Mouse (Mus musculus) forebrain, embryonic 13.5 days (tissue): ENCODE data around the gene Gm9639. TPM values are rescaled to one million over a fixed set of nuclear protein-coding genes. Genes with fewer than 3 reads are reported as not detected.
"Not testable (repeated sequence)": the region's sequence is repeated elsewhere in the genome, so short reads cannot be mapped to it uniquely, and the experiment has no call there.

ENCODE experiments used
- ATAC-seq: fragments of 200-750 bp; cut with Nextera tagmentation; 2 replicates; pipeline ENCODE4 v1.8.0; 2017
- H3K27ac ChIP-seq: fragments of 300-500 bp; sonication (generic); 2 replicates; pipeline ENCODE4 v1.5.1; 2015; ENCODE audit warnings: inconsistent platforms, mild to moderate bottlenecking, moderate library complexity
- H3K27me3 ChIP-seq: fragments of 300-500 bp; sonication (generic); 2 replicates; pipeline ENCODE4 v1.6.1; 2015; ENCODE audit warnings: mild to moderate bottlenecking, inconsistent platforms
- H3K36me3 ChIP-seq: fragments of 300-500 bp; sonication (generic); 2 replicates; pipeline ENCODE4 v1.6.1; 2015; ENCODE audit warnings: mild to moderate bottlenecking, inconsistent platforms; ENCODE audit not compliant: poor library complexity, severe bottlenecking
- H3K4me1 ChIP-seq: fragments of 300-500 bp; sonication (generic); 2 replicates; pipeline ENCODE4 v1.6.1; 2015; ENCODE audit warnings: inconsistent platforms
- H3K4me2 ChIP-seq: fragments of 300-500 bp; sonication (generic); 2 replicates; pipeline ENCODE4 v1.6.1; 2015; ENCODE audit warnings: inconsistent platforms, mild to moderate bottlenecking, moderate library complexity
- H3K4me3 ChIP-seq: fragments of 300-500 bp; sonication (generic); 2 replicates; pipeline ENCODE4 v1.5.1; 2015; ENCODE audit warnings: mild to moderate bottlenecking, inconsistent platforms
- H3K9ac ChIP-seq: fragments of 300-500 bp; sonication (generic); 2 replicates; pipeline ENCODE4 v1.6.1; 2015; ENCODE audit warnings: mild to moderate bottlenecking, inconsistent platforms
- H3K9me3 ChIP-seq: fragments of 300-500 bp; sonication (generic); replicated peaks from 2 replicates; pipeline ENCODE4 v1.6.1; 2016; ENCODE audit warnings: inconsistent platforms
- WGBS: fragments of 180-500 bp; shearing (Covaris S2); methylation state at CpG from one replicate; pipeline ENCODE4 v1.1.7; 2015; 5-methylcytosine and 5-hydroxymethylcytosine counted together
- polyA plus RNA-seq: library from polyadenylated mRNA; unstranded; fragments of >200 nt; fragmentation: Nextera tagmentation; extraction: Ambion mirVana; gene quantifications from 2 replicates; pipeline ENCODE4 v1.2.1, GENCODE M21; 2015

The Gm9639 gene
- not detected in 2 replicates for polyA plus RNA-seq

DNA sequence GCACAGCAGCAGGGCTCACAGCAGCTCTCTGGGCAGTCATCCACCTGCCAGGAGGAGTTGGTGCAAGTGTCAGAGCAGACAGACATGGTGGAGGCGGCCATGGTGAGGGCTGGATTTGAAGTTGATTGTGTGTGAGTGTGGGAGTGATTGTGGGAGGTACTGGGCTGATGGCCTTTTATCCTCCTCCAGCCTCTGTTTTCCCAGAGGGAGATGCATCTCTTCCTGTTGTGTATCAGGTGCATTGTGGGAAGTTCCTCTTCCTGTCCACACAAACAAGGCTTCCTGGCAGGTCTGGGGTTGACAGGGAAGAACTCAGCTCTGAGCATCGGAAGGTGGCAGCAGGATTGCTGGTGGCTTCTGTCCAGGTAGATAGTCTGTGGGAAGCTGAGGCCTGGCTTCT is at the start of gene Gm9639:
TSS of gene Gm9639 (minus strand) at position 101 of the 400 bp plus-strand sequence.
- 50% methylated on average over 2 of the region's 2 CpGs for WGBS

GRCm38 (mm10) chr10:77839006-77839405 is 44.1 kb upstream of the Gm9639 start:
- 79% methylated on average over 6 of the region's 6 CpGs for WGBS

More for the DNA sequence above, at the start of gene Gm9639:
- Histone ChIP-seq H3K36me3 (no peaks in the 10 kb centered on the region), H3K9ac (no peak within 1 kb of the TSS), H3K27ac (no peak within 1 kb of the TSS; the same call in 1 of the 2 replicates), H3K27me3 (no peaks in the 10 kb centered on the region), H3K4me2 (no peak within 1 kb of the TSS), H3K4me3 (no peak within 1 kb of the TSS), H3K9me3 (no peaks in the 10 kb centered on the region), H3K4me1 (peaks cover 13% of the 10 kb centered on the region)
- no peak for ATAC-seq

GRCm38 (mm10) chr10:77835647-77836046 is 40.8 kb upstream of the Gm9639 start, which contains the start of gene Krtap10-10:
Gene Krtap10-10, plus strand, starts transcription at chr10:77835947.
- 73% methylated on average over 9 of the region's 9 CpGs for WGBS
- no peaks in the 10 kb centered on the region for H3K9me3 ChIP-seq
- H3K9ac ChIP-seq, result no peak within 1 kb of the TSS
- no peaks in the 10 kb centered on the region for H3K27me3 ChIP-seq
- no peaks in the 10 kb centered on the region for H3K4me1 ChIP-seq
- no peaks in the 10 kb centered on the region for H3K36me3 ChIP-seq
- no peak within 1 kb of the TSS for H3K4me3 ChIP-seq
- no peak within 1 kb of the TSS for H3K4me2 ChIP-seq
- no peak for ATAC-seq
- no peak within 1 kb of the TSS for H3K27ac ChIP-seq

More at GRCm38 (mm10) chr10:77839006-77839405, 44.1 kb upstream of the Gm9639 start:
- Histone ChIP-seq H3K9me3 (peaks cover 11% of the 10 kb centered on the region), H3K4me3 (no peak overlapping the region), H3K27ac (no peak overlapping the region), H3K36me3 (no peaks in the 10 kb centered on the region), H3K27me3 (no peaks in the 10 kb centered on the region), H3K4me2 (no peak overlapping the region), H3K9ac (no peak overlapping the region), H3K4me1 (no peaks in the 10 kb centered on the region)
- no peak for ATAC-seq

GRCm38 (mm10) chr10:77826951-77827350 is 32.1 kb upstream of the Gm9639 start, which contains the start of gene Krtap10-4:
Gene Krtap10-4, minus strand, starts transcription at chr10:77827095.
- WGBS, result 75% methylated on average over 6 of the region's 6 CpGs

GRCm38 (mm10) chr10:77819203-77819602 is 24.3 kb upstream of the Gm9639 start:
- ATAC-seq, result no peak
- Histone ChIP-seq H3K4me3 (no peak overlapping the region), H3K27ac (no peak overlapping the region), H3K4me2 (no peak overlapping the region), H3K36me3 (no peaks in the 10 kb centered on the region), H3K4me1 (no peaks in the 10 kb centered on the region), H3K9me3 (no peaks in the 10 kb centered on the region), H3K27me3 (no peaks in the 10 kb centered on the region), H3K9ac (no peak overlapping the region)
- WGBS, result 21% methylated on average over 4 of the region's 4 CpGs

More at GRCm38 (mm10) chr10:77826951-77827350, 32.1 kb upstream of the Gm9639 start, which contains the start of gene Krtap10-4:
- no peaks in the 10 kb centered on the region for H3K4me1 ChIP-seq
- no peak within 1 kb of the TSS for H3K9ac ChIP-seq
- H3K4me2 ChIP-seq, result no peak within 1 kb of the TSS
- H3K27ac ChIP-seq, result no peak within 1 kb of the TSS
- no peak for ATAC-seq
- H3K9me3 ChIP-seq, result no peaks in the 10 kb centered on the region
- no peaks in the 10 kb centered on the region for H3K27me3 ChIP-seq
- no peak within 1 kb of the TSS for H3K4me3 ChIP-seq
- no peaks in the 10 kb centered on the region for H3K36me3 ChIP-seq

- H3K27me3 ChIP-seq, result no peaks in the 10 kb centered on the region
- H3K4me2 ChIP-seq, result no peak overlapping the region
- no peak for ATAC-seq
- WGBS, result 96% methylated on average over 4 of the region's 4 CpGs
- no peaks in the 10 kb centered on the region for H3K9me3 ChIP-seq
- no peak overlapping the region for H3K27ac ChIP-seq
- H3K9ac ChIP-seq, result no peak overlapping the region
- H3K36me3 ChIP-seq, result no peaks in the 10 kb centered on the region
- H3K4me1 ChIP-seq, result no peaks in the 10 kb centered on the region
- H3K4me3 ChIP-seq, result no peak overlapping the region
Measured at GRCm38 (mm10) chr10:77818523-77818922, 23.6 kb upstream of the Gm9639 start.

GRCm38 (mm10) chr10:77815514-77815913 is 20.6 kb upstream of the Gm9639 start:
- 30% methylated on average over 5 of the region's 5 CpGs for WGBS
- H3K36me3 ChIP-seq, result no peaks in the 10 kb centered on the region
- no peak overlapping the region for H3K9ac ChIP-seq
- H3K27ac ChIP-seq, result no peak overlapping the region
- H3K4me3 ChIP-seq, result no peak overlapping the region
- H3K4me1 ChIP-seq, result no peaks in the 10 kb centered on the region
- H3K27me3 ChIP-seq, result no peaks in the 10 kb centered on the region
- ATAC-seq, result no peak
- no peaks in the 10 kb centered on the region for H3K9me3 ChIP-seq
- H3K4me2 ChIP-seq, result no peak overlapping the region

GRCm38 (mm10) chr10:77814382-77814781 is 19.5 kb upstream of the Gm9639 start, which contains the start of gene Gm2696:
Gene Gm2696, plus strand, starts transcription at chr10:77814682.
- no peak for ATAC-seq
- Histone ChIP-seq H3K4me1 (no peaks in the 10 kb centered on the region), H3K27ac (no peak within 1 kb of the TSS), H3K36me3 (no peaks in the 10 kb centered on the region), H3K4me2 (no peak within 1 kb of the TSS), H3K9ac (no peak within 1 kb of the TSS), H3K4me3 (no peak within 1 kb of the TSS), H3K9me3 (peaks cover 3% of the 10 kb centered on the region; the same call in 1 of the 2 replicates), H3K27me3 (no peaks in the 10 kb centered on the region)
- 49% methylated on average over 4 of the region's 4 CpGs for WGBS

GRCm38 (mm10) chr10:77811743-77812142 is 16.9 kb upstream of the Gm9639 start, which contains the start of gene Gm9507:
Gene Gm9507, minus strand, starts transcription at chr10:77811843.
- WGBS, result 67% methylated on average over 5 of the region's 5 CpGs
- Histone ChIP-seq H3K9ac (no peak within 1 kb of the TSS), H3K36me3 (no peaks in the 10 kb centered on the region), H3K27ac (no peak within 1 kb of the TSS), H3K27me3 (no peaks in the 10 kb centered on the region), H3K9me3 (peaks cover 3% of the 10 kb centered on the region; the same call in 1 of the 2 replicates), H3K4me2 (no peak within 1 kb of the TSS), H3K4me3 (no peak within 1 kb of the TSS), H3K4me1 (no peaks in the 10 kb centered on the region)
- no peak for ATAC-seq

GRCm38 (mm10) chr10:77804095-77804494 is 9.2 kb upstream of the Gm9639 start:
- no peak for ATAC-seq
- H3K4me2 ChIP-seq, result no peak overlapping the region
- H3K27ac ChIP-seq, result no peak overlapping the region
- H3K36me3 ChIP-seq, result no peaks in the 10 kb centered on the region
- no peak overlapping the region for H3K4me3 ChIP-seq
- 0 out of 2 replicates have a peak, but pooled peaks cover under 1% of the 10 kb centered on the region for H3K4me1 ChIP-seq
- H3K9ac ChIP-seq, result no peak overlapping the region
- H3K9me3 ChIP-seq, result no peaks in the 10 kb centered on the region
- 84% methylated on average over 3 of the region's 3 CpGs for WGBS
- no peaks in the 10 kb centered on the region for H3K27me3 ChIP-seq

- no peak within 1 kb of the TSS for H3K9ac ChIP-seq
- 66% methylated on average over 8 of the region's 8 CpGs for WGBS
- no peaks in the 10 kb centered on the region for H3K27me3 ChIP-seq
- H3K4me1 ChIP-seq, result peaks cover 13% of the 10 kb centered on the region
- H3K4me2 ChIP-seq, result no peak within 1 kb of the TSS
- no peaks in the 10 kb centered on the region for H3K9me3 ChIP-seq
- peak within 1 kb of the TSS; percentile 69 for H3K27ac ChIP-seq
- H3K36me3 ChIP-seq, result no peaks in the 10 kb centered on the region
- H3K4me3 ChIP-seq, result no peak within 1 kb of the TSS
- no peak for ATAC-seq
Measured at GRCm38 (mm10) chr10:77798921-77799508, 4.1 kb upstream of the Gm9639 start, which contains the start of gene Gm19668. Gene Gm19668, minus strand, starts transcription at chr10:77799133.

- not testable (repeated sequence) for H3K9ac ChIP-seq, H3K36me3 ChIP-seq, ATAC-seq, H3K27me3 ChIP-seq, H3K9me3 ChIP-seq, H3K4me2 ChIP-seq, H3K4me3 ChIP-seq
- peak overlapping the region; percentile 69 for H3K27ac ChIP-seq
- 38% methylated on average over 3 of the region's 3 CpGs for WGBS
- peaks cover 13% of the 10 kb centered on the region for H3K4me1 ChIP-seq
Measured at GRCm38 (mm10) chr10:77798164-77798920, 3.5 kb upstream of the Gm9639 start.
